Mouse (Mus musculus) limb, embryonic 11.5 days (tissue): ENCODE results near the gene Dapl1. TPM values are rescaled to one million over a fixed set of nuclear protein-coding genes. Genes with fewer than 3 reads are reported as not detected.

Source experiments
- ATAC-seq: fragments of 200-750 bp; cut with Nextera tagmentation; 2 replicates; pipeline ENCODE4 v1.8.0; 2017; ENCODE audit warnings: low read depth; ENCODE audit not compliant: insufficient number of reproducible peaks, low FRiP score, low TSS enrichment
- DNase-seq: peaks from one replicate; pipeline ENCODE4 v3.0.0-alpha.2; 2015; ENCODE audit warnings: low spot score
- H3K27ac ChIP-seq: fragments of 300-500 bp; sonication (generic); replicated peaks from 2 replicates; pipeline ENCODE4 v1.5.1; 2014; ENCODE audit warnings: low read depth, mild to moderate bottlenecking, low read length
- H3K27me3 ChIP-seq: fragments of 300-500 bp; sonication (generic); 2 replicates; pipeline ENCODE4 v1.6.1; 2014; ENCODE audit warnings: mild to moderate bottlenecking, low read length, mixed read lengths; ENCODE audit not compliant: control insufficient read depth, insufficient read depth
- H3K36me3 ChIP-seq: fragments of 300-500 bp; sonication (generic); 2 replicates; pipeline ENCODE4 v1.6.1; 2014; ENCODE audit warnings: mild to moderate bottlenecking, low read length, moderate library complexity, mixed read lengths; ENCODE audit not compliant: control insufficient read depth, insufficient read depth
- H3K4me1 ChIP-seq: fragments of 300-500 bp; sonication (generic); 2 replicates; pipeline ENCODE4 v1.6.1; 2014; ENCODE audit warnings: low read length, mixed read lengths; ENCODE audit not compliant: control insufficient read depth, insufficient read depth
- H3K4me2 ChIP-seq: fragments of 300-500 bp; sonication (generic); 2 replicates; pipeline ENCODE4 v1.6.1; 2014; ENCODE audit warnings: low read depth, mild to moderate bottlenecking, moderate library complexity; ENCODE audit not compliant: severe bottlenecking
- H3K4me3 ChIP-seq: fragments of 300-500 bp; sonication (generic); 2 replicates; pipeline ENCODE4 v1.5.1; 2014; ENCODE audit warnings: low read depth, low read length
- H3K9ac ChIP-seq: fragments of 300-500 bp; sonication (generic); 2 replicates; pipeline ENCODE4 v1.6.1; 2014; ENCODE audit warnings: mild to moderate bottlenecking, low read length
- H3K9me3 ChIP-seq: fragments of 300-500 bp; sonication (generic); 2 replicates; pipeline ENCODE4 v1.6.1; 2016; ENCODE audit warnings: low read length; ENCODE audit not compliant: control insufficient read depth
- WGBS: fragments of 180-500 bp; shearing (Covaris S2); extraction: QIAGEN DNeasy Blood & Tissue Kit; methylation state at CpG from one replicate; pipeline ENCODE4 v1.1.7; 2014; 5-methylcytosine and 5-hydroxymethylcytosine counted together
- polyA plus RNA-seq: library from polyadenylated mRNA; unstranded; fragments of >200 nt; fragmentation: Nextera tagmentation; extraction: Ambion mirVana; gene quantifications from 2 replicates; pipeline ENCODE4 v1.2.1, GENCODE M21; 2014

Dapl1 gene
- polyA plus RNA-seq, 1 experiment from 2014 or later = 1.0 TPM

DNA sequence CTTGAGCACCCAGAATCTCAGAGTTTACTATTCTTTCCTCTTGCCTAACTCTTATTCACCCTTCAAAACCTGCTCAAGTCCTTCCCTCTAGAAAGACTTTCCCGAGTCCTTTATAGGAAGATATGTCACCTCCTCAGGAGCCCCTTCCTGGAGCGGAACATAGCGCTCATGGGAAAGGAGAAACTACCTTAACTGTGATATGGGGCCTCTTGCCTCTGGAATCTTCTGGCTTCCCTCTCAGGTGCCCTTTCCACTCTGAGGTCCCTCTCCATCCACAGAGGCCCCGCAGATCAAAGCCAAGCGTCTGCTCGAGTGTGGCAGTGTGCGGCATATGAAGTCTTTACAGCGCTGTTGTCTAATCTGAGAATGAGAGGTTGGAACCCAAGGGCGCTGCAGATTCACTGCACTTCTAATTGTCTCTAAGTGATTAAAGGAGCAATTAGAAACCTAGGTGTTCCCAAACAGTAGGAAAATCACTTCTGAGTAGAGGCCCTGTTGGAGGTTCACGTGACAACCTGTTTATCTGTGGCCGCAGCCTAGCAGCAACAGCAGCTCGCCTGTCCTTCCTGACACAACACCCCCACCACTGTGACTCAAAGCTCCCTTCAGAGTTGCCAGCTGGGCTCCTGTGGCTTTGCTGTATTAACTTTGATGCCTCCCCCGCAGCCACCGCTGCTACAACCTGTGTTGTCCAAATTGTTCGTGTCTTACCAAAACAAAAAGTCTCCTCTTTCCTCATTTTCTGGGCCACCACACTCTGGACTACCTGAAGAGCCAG, 49.7 kb downstream of the Dapl1 start:
- Histone ChIP-seq H3K4me1 (peaks cover 26% of the 10 kb centered on the region), H3K27me3 (no peaks in the 10 kb centered on the region), H3K9ac (no peak overlapping the region), H3K9me3 (no peaks in the 10 kb centered on the region), H3K4me2 (no peak overlapping the region), H3K36me3 (no peaks in the 10 kb centered on the region), H3K27ac (no peak overlapping the region), H3K4me3 (no peak overlapping the region)
- ATAC-seq (no peak), DNase-seq (no peak)
- 71% methylated on average over 15 of the region's 15 CpGs for WGBS

DNA sequence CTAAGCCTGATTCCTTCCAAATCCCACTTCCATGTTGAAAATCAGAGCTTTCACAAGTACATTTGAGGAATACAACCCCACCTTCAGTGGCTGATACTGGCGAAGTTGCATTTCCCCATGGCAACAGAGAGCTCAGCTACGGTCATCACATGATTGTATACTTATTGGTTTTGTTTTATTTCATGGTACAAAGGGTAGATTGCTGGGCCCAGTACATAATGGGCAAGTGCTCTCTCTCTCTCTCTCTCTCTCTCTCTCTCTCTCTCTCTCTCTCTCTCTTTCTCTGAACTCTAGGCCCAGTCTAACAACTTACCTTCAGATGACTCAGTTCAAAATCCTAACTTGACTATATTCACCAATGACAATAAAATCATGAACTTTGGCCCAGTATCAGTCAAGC, 52.5 kb downstream of the Dapl1 start:
- Histone ChIP-seq H3K9ac (no peak overlapping the region), H3K4me2 (no peak overlapping the region), H3K27ac (no peak overlapping the region), H3K4me1 (peaks cover 9% of the 10 kb centered on the region), H3K27me3 (no peaks in the 10 kb centered on the region), H3K36me3 (no peaks in the 10 kb centered on the region), H3K4me3 (no peak overlapping the region), H3K9me3 (no peaks in the 10 kb centered on the region)
- WGBS = 97% methylated on average over 2 of the region's 2 CpGs
- no peak for DNase-seq
- no peak for ATAC-seq

DNA sequence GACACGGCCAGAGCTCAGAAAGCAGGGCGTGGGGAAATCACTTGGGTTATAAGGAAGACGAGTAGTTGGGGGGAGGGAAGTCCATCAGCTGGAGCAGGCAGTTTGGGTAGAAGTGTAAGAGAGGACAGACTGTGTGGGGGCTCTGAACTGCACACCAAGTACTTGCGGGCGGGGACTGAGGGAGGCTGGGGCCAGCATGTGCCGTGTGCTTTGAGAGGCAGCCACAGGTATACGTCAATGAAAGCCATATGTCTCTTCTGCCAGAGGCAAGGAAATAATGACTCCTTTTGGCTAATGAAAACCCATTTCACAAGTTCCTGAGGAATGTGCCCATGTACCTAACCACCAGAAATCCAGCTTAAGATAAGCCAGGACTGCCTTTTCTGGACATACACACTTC, 53.6 kb downstream of the Dapl1 start:
- no peak overlapping the region for H3K4me2 ChIP-seq
- peaks cover 9% of the 10 kb centered on the region for H3K4me1 ChIP-seq
- H3K27me3 ChIP-seq = no peaks in the 10 kb centered on the region
- peak overlapping the region; percentile 23 for H3K27ac ChIP-seq
- no peaks in the 10 kb centered on the region for H3K9me3 ChIP-seq
- no peak overlapping the region for H3K4me3 ChIP-seq
- no peak overlapping the region for H3K9ac ChIP-seq
- WGBS = 9% methylated on average over 7 of the region's 7 CpGs
- H3K36me3 ChIP-seq = no peaks in the 10 kb centered on the region
- DNase-seq (peak; percentile 61), ATAC-seq (peak; percentile 84)

- Histone ChIP-seq H3K27ac (no peak overlapping the region), H3K9ac (no peak overlapping the region)
- WGBS = 75% methylated on average over 4 of the region's 4 CpGs
Measured at GRCm38 (mm10) chr2:59539796-59540195, 55.3 kb downstream of the Dapl1 start.

DNA sequence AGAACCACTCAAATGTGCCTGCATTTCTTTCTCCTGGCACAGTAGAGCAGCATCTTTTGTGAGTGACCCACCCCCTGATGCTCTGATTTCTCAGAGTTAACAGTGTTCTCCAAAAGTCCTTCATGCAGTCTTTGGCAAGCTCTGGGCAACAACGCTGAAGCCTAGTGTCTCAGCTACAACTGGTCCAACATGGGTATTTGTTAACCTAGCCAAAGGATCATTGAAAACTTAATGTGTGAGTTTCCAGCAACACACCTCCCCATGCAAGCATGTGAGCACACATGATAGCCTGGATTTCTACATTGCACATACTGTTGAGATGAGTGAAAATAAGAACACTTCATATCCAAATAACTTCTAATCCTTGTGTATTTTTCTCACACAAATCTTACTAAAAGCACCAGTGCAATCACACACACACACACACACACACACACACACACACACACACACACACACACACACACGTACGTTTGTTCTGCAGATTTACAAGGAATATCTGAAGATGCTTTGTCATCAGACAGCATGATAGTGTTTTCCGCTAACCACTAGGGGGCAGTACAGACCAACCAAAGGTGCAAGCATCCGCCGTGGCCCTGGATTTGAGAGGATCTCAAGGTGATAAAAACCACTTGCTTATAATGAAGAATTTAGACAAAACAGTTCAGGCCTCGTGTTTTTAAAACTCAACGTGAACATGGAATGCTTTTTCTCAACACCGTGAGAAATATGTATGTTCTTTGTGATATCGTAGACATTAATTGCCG, 56.9 kb downstream of the Dapl1 start:
- Histone ChIP-seq H3K4me3 (no peak overlapping the region), H3K4me1 (peaks cover 13% of the 10 kb centered on the region), H3K27me3 (no peaks in the 10 kb centered on the region), H3K9ac (no peak overlapping the region), H3K4me2 (no peak overlapping the region), H3K27ac (no peak overlapping the region), H3K9me3 (no peaks in the 10 kb centered on the region), H3K36me3 (no peaks in the 10 kb centered on the region)
- DNase-seq = peak; percentile 90
- WGBS = 25% methylated on average over 11 of the region's 11 CpGs
- ATAC-seq = no peak

More at GRCm38 (mm10) chr2:59539796-59540195, 55.3 kb downstream of the Dapl1 start:
- Histone ChIP-seq H3K4me3 (no peak overlapping the region), H3K4me2 (no peak overlapping the region), H3K9me3 (no peaks in the 10 kb centered on the region), H3K27me3 (no peaks in the 10 kb centered on the region), H3K4me1 (peaks cover 13% of the 10 kb centered on the region), H3K36me3 (no peaks in the 10 kb centered on the region)
- ATAC-seq (no peak), DNase-seq (no peak)

GRCm38 (mm10) chr2:59543543-59544065, 59.2 kb downstream of the Dapl1 start:
- 55% methylated on average over 9 of the region's 9 CpGs for WGBS
- no peaks in the 10 kb centered on the region for H3K27me3 ChIP-seq
- DNase-seq (no peak), ATAC-seq (no peak)
- no peak overlapping the region for H3K27ac ChIP-seq
- H3K9me3 ChIP-seq = no peaks in the 10 kb centered on the region
- H3K9ac ChIP-seq = no peak overlapping the region
- H3K36me3 ChIP-seq = no peaks in the 10 kb centered on the region
- peaks cover 10% of the 10 kb centered on the region for H3K4me1 ChIP-seq
- no peak overlapping the region for H3K4me3 ChIP-seq
- no peak overlapping the region for H3K4me2 ChIP-seq

DNA sequence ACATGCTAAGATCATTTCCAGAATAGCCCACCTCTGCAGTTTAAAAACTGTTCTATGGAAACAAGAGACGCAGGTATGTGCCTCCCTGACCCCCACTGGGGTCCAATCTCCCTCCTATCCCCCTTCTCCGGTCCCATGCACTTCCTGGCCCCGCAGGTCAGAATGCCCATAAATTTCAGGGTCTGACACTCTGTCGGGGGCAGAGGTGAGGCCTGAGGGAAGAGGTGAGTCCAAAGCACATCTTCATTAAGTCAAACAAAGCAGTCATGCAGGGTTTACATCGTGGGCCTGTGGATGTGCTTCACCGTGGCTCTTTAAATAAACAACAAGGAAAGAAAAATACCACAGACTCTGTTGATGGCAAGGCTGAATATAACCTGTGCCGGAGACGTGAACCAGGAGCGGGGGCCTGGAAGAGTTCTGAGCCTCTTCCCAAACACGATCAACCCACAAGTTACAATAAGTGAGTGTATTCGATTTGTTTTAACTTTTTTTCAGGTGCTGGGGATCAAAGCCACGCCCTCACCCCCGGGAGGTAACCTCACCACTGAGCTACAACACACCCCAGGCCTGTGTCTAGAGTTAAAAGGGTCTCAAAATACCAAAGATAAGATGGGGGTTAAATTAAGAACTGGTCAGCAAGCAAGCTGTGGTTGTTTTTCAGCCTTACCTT, 59.9 kb downstream of the Dapl1 start:
- Histone ChIP-seq H3K4me3 (no peak overlapping the region), H3K4me2 (no peak overlapping the region), H3K9me3 (no peaks in the 10 kb centered on the region), H3K4me1 (peaks cover 10% of the 10 kb centered on the region), H3K27me3 (no peaks in the 10 kb centered on the region), H3K36me3 (no peaks in the 10 kb centered on the region), H3K27ac (peak overlapping the region; percentile 64), H3K9ac (no peak overlapping the region)
- 7% methylated on average over 13 of the region's 13 CpGs for WGBS
- DNase-seq = no peak
- no peak for ATAC-seq

- no peaks in the 10 kb centered on the region for H3K36me3 ChIP-seq
- 18% methylated on average over 7 of the region's 7 CpGs for WGBS
- H3K4me1 ChIP-seq = peaks cover 10% of the 10 kb centered on the region
- ATAC-seq = no peak
- H3K9ac ChIP-seq = no peak overlapping the region
- H3K9me3 ChIP-seq = no peaks in the 10 kb centered on the region
- no peak for DNase-seq
- H3K4me2 ChIP-seq = no peak overlapping the region
- no peaks in the 10 kb centered on the region for H3K27me3 ChIP-seq
- no peak overlapping the region for H3K4me3 ChIP-seq
- no peak overlapping the region for H3K27ac ChIP-seq
Measured at GRCm38 (mm10) chr2:59545001-59545400, 60.5 kb downstream of the Dapl1 start.
